In genomic region chr2:156726344-156726743, GRCm38 (mm10) we compare ENCODE assay signal across 9 mouse cellular contexts. TPM values are rescaled to one million over a fixed set of nuclear protein-coding genes. Genes with fewer than 3 reads are reported as not detected.
DNase-seq lines count a peak whose midpoint lies in the region; ATAC-seq lines count a peak whose summit lies in the region.
"Had no signal": no experiment of that assay in that cellular context is flagged by ENCODE, and none has a peak within 500 bp of the region (broad histone marks: within the 10 kb centered on the region; RNA-seq: fewer than 3 reads in every experiment).

No protein-coding gene starts in this region.

- no peak for DNase-seq in kidney, postnatal 25 days
- DNase-seq in retina, embryonic 14.5 days (ENCODE audit: low spot score): peak; percentile 31
- no peak for DNase-seq in adrenal gland, postnatal 36 days
- DNase-seq in adrenal gland, postnatal 4 days (ENCODE audit: low spot score in 2 of 2): no peak

- H3K4me3 ChIP-seq in kidney, embryonic 15.5 days (replicated peaks): no peak overlapping the region
- H3K4me3 ChIP-seq in embryonic facial prominence, embryonic 12.5 days: no peak overlapping the region
- no peak overlapping the region for H3K4me3 ChIP-seq in limb, embryonic 12.5 days (replicated peaks)

- peak overlapping the region; percentile 54 for H3K27ac ChIP-seq in kidney, embryonic 15.5 days
- H3K27ac ChIP-seq in embryonic facial prominence, embryonic 12.5 days: peak overlapping the region; percentile 54; the same call in 1 of the 2 replicates
- peak overlapping the region; percentile 13; the same call in 1 of the 2 replicates for H3K27ac ChIP-seq in limb, embryonic 12.5 days

- no peak overlapping the region; the same call in 1 of the 2 replicates for H3K4me2 ChIP-seq in kidney, embryonic 15.5 days
- peak overlapping the region; percentile 18 for H3K4me2 ChIP-seq in embryonic facial prominence, embryonic 12.5 days (replicated peaks)
- peak overlapping the region; percentile 1; the same call in 1 of the 2 replicates for H3K4me2 ChIP-seq in limb, embryonic 12.5 days

- peaks cover 74% of the 10 kb centered on the region for H3K4me1 ChIP-seq in kidney, embryonic 15.5 days
- peaks cover 68% of the 10 kb centered on the region for H3K4me1 ChIP-seq in embryonic facial prominence, embryonic 12.5 days
- peaks cover 65% of the 10 kb centered on the region for H3K4me1 ChIP-seq in limb, embryonic 12.5 days (replicated peaks)

- H3K27me3 ChIP-seq in kidney, embryonic 15.5 days: no peaks in the 10 kb centered on the region
- H3K27me3 ChIP-seq in embryonic facial prominence, embryonic 12.5 days: no peaks in the 10 kb centered on the region
- no peaks in the 10 kb centered on the region for H3K27me3 ChIP-seq in limb, embryonic 12.5 days
- H3K27me3 ChIP-seq: Patski had no signal

- ATAC-seq in kidney, embryonic 15.5 days (replicated peaks; ENCODE audit: low FRiP score): no peak
- ATAC-seq in embryonic facial prominence, embryonic 12.5 days (ENCODE audit: insufficient number of reproducible peaks, insufficient read depth, low FRiP score, low TSS enrichment): no peak
- no peak for ATAC-seq in limb, embryonic 12.5 days (ENCODE audit: insufficient number of reproducible peaks, insufficient read depth, low FRiP score, low TSS enrichment, low read depth)
- no peak for ATAC-seq in megakaryocyte progenitor cell, adult 5-6 weeks (replicated peaks; ENCODE audit: poor library complexity)
- ATAC-seq: Patski had no signal

- 23% methylated on average over 7 of the region's 7 CpGs for WGBS in kidney, embryonic 15.5 days
- WGBS in embryonic facial prominence, embryonic 12.5 days: 16% methylated on average over 7 of the region's 7 CpGs
- 41% methylated on average over 7 of the region's 7 CpGs for WGBS in limb, embryonic 12.5 days

- H3K36me3 ChIP-seq in kidney, embryonic 15.5 days: no peaks in the 10 kb centered on the region
- H3K36me3 ChIP-seq in embryonic facial prominence, embryonic 12.5 days: peaks cover 5% of the 10 kb centered on the region; the same call in 1 of the 2 replicates
- H3K36me3 ChIP-seq in limb, embryonic 12.5 days: peaks cover 14% of the 10 kb centered on the region; the same call in 1 of the 2 replicates

- no peaks in the 10 kb centered on the region for H3K9me3 ChIP-seq in kidney, embryonic 15.5 days (replicated peaks)
- no peaks in the 10 kb centered on the region for H3K9me3 ChIP-seq in embryonic facial prominence, embryonic 12.5 days
- H3K9me3 ChIP-seq in limb, embryonic 12.5 days: no peaks in the 10 kb centered on the region

- no peak overlapping the region for H3K9ac ChIP-seq in kidney, embryonic 15.5 days
- no peak overlapping the region for H3K9ac ChIP-seq in embryonic facial prominence, embryonic 12.5 days
- no peak overlapping the region for H3K9ac ChIP-seq in limb, embryonic 12.5 days (replicated peaks)

RNA-seq across cellular contexts. Expression of gene Myl9, which starts 48.9 kb away (rescaled TPM):
- polyA plus RNA-seq in kidney, embryonic 15.5 days (2015; fragmentation: Nextera tagmentation; extraction: Ambion mirVana): 305 and 466 TPM in 2 replicates
- 182 and 184 TPM in 2 replicates for polyA plus RNA-seq in embryonic facial prominence, embryonic 12.5 days (2016; fragmentation: Nextera tagmentation; extraction: Ambion mirVana)
- polyA plus RNA-seq in limb, embryonic 12.5 days (2016; fragmentation: Nextera tagmentation; extraction: Ambion mirVana): 103 and 121 TPM in 2 replicates
- 10 to 100 TPM; 56.2 to 67.3 TPM for total RNA-seq in adrenal gland, postnatal 36 days (2021)
- total RNA-seq in megakaryocyte progenitor cell, adult 5-6 weeks (2015): not detected in 2 replicates
- not detected in 2 replicates for total RNA-seq in megakaryocyte progenitor cell, adult 5-6 weeks (2017)
- 10 to 100 TPM; 82.3 to 84.4 TPM for total RNA-seq in adrenal gland, postnatal 4 days (2021)

Comparison
In these comparisons a context has a peak if more than half of its experiments do, and no peak if none do; other contexts are left out.
1. RNA of gene Myl9, which starts 48.9 kb away (total RNA-seq): 82.3 to 84.4 TPM in adrenal gland, postnatal 4 days and 56.2 to 67.3 TPM in adrenal gland, postnatal 36 days; not detected in megakaryocyte progenitor cell, adult 5-6 weeks; every median in the first group is over 10 times any median in the second.
2. Peak in every context shown above with its lines, with median percentiles within 50 percentile points of each other: H3K27ac ChIP-seq.